Mouse (Mus musculus): ENCODE data around the gene Fryl. TPM values are rescaled to one million over a fixed set of nuclear protein-coding genes. Genes with fewer than 3 reads are reported as not detected.
"Not testable (repeated sequence)": the region's sequence is repeated elsewhere in the genome, so short reads cannot be mapped to it uniquely, and the experiment has no call there.

Fryl gene
- polyA plus RNA-seq, 1 experiment from 2014 or later = 45.5 TPM

- not testable (repeated sequence) for H3K36me3 ChIP-seq; H3K4me3 ChIP-seq; H3K27me3 ChIP-seq; H3K27ac ChIP-seq; H3K9me3 ChIP-seq; H3K9ac ChIP-seq; H3K4me2 ChIP-seq; ATAC-seq (ENCODE audit: low FRiP score)
- peaks cover 11% of the 10 kb centered on the region for H3K4me1 ChIP-seq (replicated peaks)
- WGBS = 94% methylated on average over 1 of the region's 1 CpGs
These were observed 257.9 kb downstream of the Fryl start for GRCm38 (mm10) chr5:72998546-72998945.

- WGBS = 15% methylated on average over 10 of the region's 10 CpGs
- Histone ChIP-seq H3K27ac (peak overlapping the region; percentile 30), H3K4me1 (replicated peaks) (peaks cover 19% of the 10 kb centered on the region), H3K9me3 (no peaks in the 10 kb centered on the region), H3K9ac (no peak overlapping the region), H3K4me2 (peak overlapping the region; percentile 29), H3K4me3 (no peak overlapping the region), H3K36me3 (no peaks in the 10 kb centered on the region), H3K27me3 (no peaks in the 10 kb centered on the region)
- peak; percentile 43; the same call in 1 of the 2 replicates for ATAC-seq (ENCODE audit: low FRiP score)
These were observed 261.0 kb downstream of the Fryl start for GRCm38 (mm10) chr5:72995379-72995778.

- Histone ChIP-seq H3K9me3 (no peaks in the 10 kb centered on the region), H3K27me3 (no peaks in the 10 kb centered on the region), H3K4me1 (replicated peaks) (peaks cover 23% of the 10 kb centered on the region), H3K4me3 (no peak overlapping the region), H3K36me3 (no peaks in the 10 kb centered on the region), H3K27ac (no peak overlapping the region), H3K9ac (no peak overlapping the region), H3K4me2 (no peak overlapping the region)
- 44% methylated on average over 2 of the region's 2 CpGs for WGBS
- no peak for ATAC-seq (ENCODE audit: low FRiP score)
These were observed 261.5 kb downstream of the Fryl start for GRCm38 (mm10) chr5:72994928-72995327.

DNA sequence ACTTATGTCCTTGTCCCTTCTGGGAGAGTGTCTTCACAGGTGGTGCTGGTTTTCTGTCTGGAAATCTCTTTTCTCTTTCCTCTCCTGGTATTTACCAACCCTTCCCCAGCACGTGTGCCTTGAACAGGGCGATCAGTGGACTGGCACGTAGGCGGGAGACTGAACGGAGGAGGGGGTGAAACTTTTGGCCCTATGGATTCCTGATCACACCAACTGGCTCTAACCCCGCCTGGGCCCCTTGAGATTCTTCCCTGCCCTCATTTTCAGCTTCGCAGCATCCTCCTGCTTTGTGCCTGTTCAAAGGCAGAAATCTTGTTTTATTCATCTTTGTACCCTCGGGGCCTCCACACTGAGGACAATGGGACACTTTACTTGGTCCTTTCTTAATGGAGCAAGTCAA lies 262.0 kb downstream of the Fryl start:
- no peak overlapping the region for H3K4me3 ChIP-seq
- H3K9ac ChIP-seq = no peak overlapping the region
- H3K9me3 ChIP-seq = no peaks in the 10 kb centered on the region
- no peak for ATAC-seq (ENCODE audit: low FRiP score)
- H3K27me3 ChIP-seq = no peaks in the 10 kb centered on the region
- no peaks in the 10 kb centered on the region for H3K36me3 ChIP-seq
- peaks cover 25% of the 10 kb centered on the region for H3K4me1 ChIP-seq (replicated peaks)
- WGBS = 23% methylated on average over 8 of the region's 8 CpGs
- H3K4me2 ChIP-seq = no peak overlapping the region
- no peak overlapping the region for H3K27ac ChIP-seq

GRCm38 (mm10) chr5:72992474-72992873 lies 263.9 kb downstream of the Fryl start:
- H3K27ac ChIP-seq = no peak overlapping the region
- H3K27me3 ChIP-seq = no peaks in the 10 kb centered on the region

DNA sequence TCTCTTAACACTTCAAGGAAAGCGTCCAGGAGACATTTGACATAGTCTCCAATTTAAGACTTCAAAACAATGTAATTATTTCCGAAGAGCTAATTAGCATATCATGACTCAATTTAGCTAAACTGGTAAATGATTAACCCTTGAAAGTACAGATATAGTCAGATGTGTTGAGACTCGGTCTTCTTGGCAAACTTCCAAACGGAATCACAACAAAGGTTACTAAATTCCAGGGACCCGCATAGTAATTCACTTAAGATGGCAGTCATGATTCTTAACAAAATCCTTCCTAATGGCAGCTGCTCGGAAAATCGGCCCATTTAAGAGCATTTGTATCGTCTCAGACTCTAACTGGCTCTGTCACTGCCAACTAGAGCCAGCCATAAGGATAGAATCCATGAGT lies 266.7 kb downstream of the Fryl start:
- Histone ChIP-seq H3K4me1 (replicated peaks) (peaks cover 21% of the 10 kb centered on the region), H3K4me2 (no peak overlapping the region), H3K27me3 (no peaks in the 10 kb centered on the region), H3K36me3 (no peaks in the 10 kb centered on the region), H3K4me3 (no peak overlapping the region), H3K9ac (no peak overlapping the region), H3K9me3 (no peaks in the 10 kb centered on the region), H3K27ac (no peak overlapping the region)
- WGBS = 68% methylated on average over 8 of the region's 8 CpGs
- ATAC-seq (ENCODE audit: low FRiP score) = no peak

More at GRCm38 (mm10) chr5:72992474-72992873, 263.9 kb downstream of the Fryl start:
- 94% methylated on average over 1 of the region's 1 CpGs for WGBS
- H3K4me1 ChIP-seq (replicated peaks) = peaks cover 25% of the 10 kb centered on the region
- no peak for ATAC-seq (ENCODE audit: low FRiP score)
- no peaks in the 10 kb centered on the region for H3K36me3 ChIP-seq
- H3K9me3 ChIP-seq = no peaks in the 10 kb centered on the region
- H3K4me2 ChIP-seq = no peak overlapping the region
- no peak overlapping the region for H3K4me3 ChIP-seq
- H3K9ac ChIP-seq = no peak overlapping the region

DNA sequence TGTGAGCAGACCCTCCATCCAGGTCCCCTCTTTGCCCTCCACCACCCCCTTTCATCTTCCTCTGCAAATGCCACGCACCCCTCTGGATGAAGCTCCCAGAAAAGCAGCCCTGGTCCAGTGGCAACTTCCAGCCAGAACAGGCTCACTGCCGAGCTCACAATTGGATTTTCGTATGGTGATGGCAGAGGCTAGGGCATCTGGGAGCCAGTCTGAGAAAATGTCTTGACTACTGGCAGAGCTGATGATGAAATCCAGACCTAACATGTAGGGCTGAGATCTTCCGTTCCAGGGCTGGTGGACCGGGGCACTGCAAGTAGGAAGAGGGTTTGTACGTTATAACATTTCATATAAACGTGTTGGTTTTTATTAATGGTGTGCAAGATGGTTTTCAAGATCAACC lies 268.6 kb downstream of the Fryl start:
- Histone ChIP-seq H3K4me3 (no peak overlapping the region), H3K4me2 (no peak overlapping the region), H3K9me3 (no peaks in the 10 kb centered on the region), H3K9ac (no peak overlapping the region), H3K36me3 (no peaks in the 10 kb centered on the region), H3K27me3 (no peaks in the 10 kb centered on the region), H3K4me1 (replicated peaks) (peaks cover 14% of the 10 kb centered on the region; the same call in 1 of the 2 replicates), H3K27ac (no peak overlapping the region)
- ATAC-seq (ENCODE audit: low FRiP score) = no peak
- WGBS = 91% methylated on average over 7 of the region's 7 CpGs

DNA sequence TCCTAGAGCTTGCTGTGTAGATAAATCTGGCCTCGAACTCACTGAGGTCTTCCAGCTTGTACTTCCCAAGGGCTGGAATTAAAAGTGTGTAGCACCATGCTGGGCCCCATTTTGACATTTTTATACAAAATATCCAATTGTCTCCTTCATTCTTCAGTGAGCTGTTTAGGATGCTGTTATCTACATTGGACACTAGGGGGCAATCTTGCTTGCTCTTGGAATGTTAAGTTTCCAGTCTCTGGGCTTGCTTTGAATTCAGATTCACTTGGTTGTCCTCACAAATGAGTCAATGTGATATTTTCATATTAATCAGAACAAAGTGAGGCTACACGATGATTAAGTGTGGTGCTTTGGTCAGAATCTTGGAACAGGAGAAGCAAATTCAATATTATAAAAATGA lies 272.3 kb downstream of the Fryl start:
- Histone ChIP-seq H3K9me3 (no peaks in the 10 kb centered on the region), H3K27ac (no peak overlapping the region), H3K36me3 (peaks cover 18% of the 10 kb centered on the region), H3K9ac (no peak overlapping the region), H3K4me1 (replicated peaks) (no peaks in the 10 kb centered on the region), H3K4me2 (no peak overlapping the region), H3K4me3 (no peak overlapping the region), H3K27me3 (no peaks in the 10 kb centered on the region)
- 11% methylated on average over 2 of the region's 2 CpGs for WGBS
- ATAC-seq (ENCODE audit: low FRiP score) = no peak

GRCm38 (mm10) chr5:72976539-72976938 lies 279.9 kb downstream of the Fryl start:
- Histone ChIP-seq H3K27ac (no peak overlapping the region), H3K4me3 (no peak overlapping the region), H3K9me3 (no peaks in the 10 kb centered on the region), H3K36me3 (peaks cover 49% of the 10 kb centered on the region), H3K9ac (no peak overlapping the region), H3K4me2 (no peak overlapping the region), H3K4me1 (replicated peaks) (no peaks in the 10 kb centered on the region), H3K27me3 (no peaks in the 10 kb centered on the region)
- ATAC-seq (ENCODE audit: low FRiP score) = no peak
- 90% methylated on average over 4 of the region's 4 CpGs for WGBS

GRCm38 (mm10) chr5:72975996-72976395 lies 280.4 kb downstream of the Fryl start:
- H3K4me3 ChIP-seq = no peak overlapping the region
- no peaks in the 10 kb centered on the region for H3K4me1 ChIP-seq (replicated peaks)
- ATAC-seq (ENCODE audit: low FRiP score) = no peak
- H3K9ac ChIP-seq = no peak overlapping the region
- 93% methylated on average over 6 of the region's 6 CpGs for WGBS
- H3K4me2 ChIP-seq = no peak overlapping the region
- H3K9me3 ChIP-seq = no peaks in the 10 kb centered on the region
- H3K36me3 ChIP-seq = peaks cover 46% of the 10 kb centered on the region
- no peaks in the 10 kb centered on the region for H3K27me3 ChIP-seq
- H3K27ac ChIP-seq = no peak overlapping the region

DNA sequence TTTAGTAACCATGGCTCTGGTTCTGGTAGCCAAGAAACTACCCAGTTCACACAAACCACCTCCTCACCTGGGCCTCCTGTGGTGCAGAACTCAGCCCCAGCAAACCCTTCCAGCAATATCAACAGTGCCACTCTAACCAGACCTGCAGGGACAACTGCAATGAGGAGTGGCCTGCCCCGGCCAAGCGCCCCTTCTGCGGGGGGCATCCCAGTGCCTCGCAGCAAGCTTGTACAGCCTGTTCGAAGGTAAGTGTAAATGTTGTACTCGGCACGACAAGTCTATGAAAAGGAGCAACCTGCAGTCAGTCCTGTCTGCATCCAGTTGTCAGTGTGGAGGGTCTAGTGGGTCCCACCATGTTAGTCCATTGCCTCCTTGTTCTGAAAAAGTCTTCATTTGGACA lies 281.8 kb downstream of the Fryl start, which contains the start of gene Gm10135:
TSS of gene Gm10135 (minus strand) at position 101 of the 400 bp plus-strand sequence.
- Histone ChIP-seq H3K9me3 (no peaks in the 10 kb centered on the region), H3K27ac (no peak within 1 kb of the TSS), H3K4me3 (no peak within 1 kb of the TSS), H3K4me1 (replicated peaks) (no peaks in the 10 kb centered on the region), H3K36me3 (peaks cover 44% of the 10 kb centered on the region), H3K9ac (no peak within 1 kb of the TSS), H3K27me3 (no peaks in the 10 kb centered on the region), H3K4me2 (no peak within 1 kb of the TSS)
- ATAC-seq (ENCODE audit: low FRiP score) = no peak
- 96% methylated on average over 7 of the region's 7 CpGs for WGBS

DNA sequence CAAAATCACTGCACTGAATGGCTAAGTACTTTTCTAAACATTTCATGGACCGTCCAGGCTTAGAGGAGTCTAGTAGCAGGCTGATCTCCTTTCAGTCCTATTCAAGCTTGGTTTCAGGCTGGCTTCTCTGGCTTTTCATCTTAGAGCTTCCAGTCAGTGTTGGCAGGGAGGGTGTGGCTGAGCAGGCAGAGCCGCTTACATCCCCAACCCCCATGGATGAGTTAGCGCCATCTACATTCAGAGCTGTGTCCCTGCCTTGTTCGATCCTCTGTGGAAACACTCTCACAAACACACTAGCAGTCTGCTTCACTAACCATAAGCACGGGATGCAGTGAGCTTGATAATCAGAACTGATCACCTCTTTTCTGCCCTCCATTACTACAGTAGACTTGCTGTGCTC lies 283.5 kb downstream of the Fryl start:
- Histone ChIP-seq H3K27ac (no peak overlapping the region), H3K4me3 (no peak overlapping the region), H3K9me3 (no peaks in the 10 kb centered on the region), H3K27me3 (no peaks in the 10 kb centered on the region), H3K4me2 (no peak overlapping the region), H3K36me3 (peaks cover 53% of the 10 kb centered on the region), H3K4me1 (replicated peaks) (no peaks in the 10 kb centered on the region), H3K9ac (no peak overlapping the region)
- 60% methylated on average over 5 of the region's 5 CpGs for WGBS
- no peak for ATAC-seq (ENCODE audit: low FRiP score)

GRCm38 (mm10) chr5:72972435-72972834 lies 284.0 kb downstream of the Fryl start:
- Histone ChIP-seq H3K27ac (no peak overlapping the region), H3K27me3 (no peaks in the 10 kb centered on the region), H3K4me3 (no peak overlapping the region), H3K4me2 (no peak overlapping the region), H3K9me3 (no peaks in the 10 kb centered on the region), H3K9ac (no peak overlapping the region), H3K36me3 (peaks cover 53% of the 10 kb centered on the region), H3K4me1 (replicated peaks) (no peaks in the 10 kb centered on the region)
- no peak for ATAC-seq (ENCODE audit: low FRiP score)
- WGBS = 81% methylated on average over 4 of the region's 4 CpGs

Data from hindbrain, embryonic 13.5 days (tissue).